Mouse (Mus musculus) megakaryocyte-erythroid progenitor cell, adult 5-6 weeks (primary cell): ENCODE results near the gene Abcb1b. TPM values are rescaled to one million over a fixed set of nuclear protein-coding genes. Genes with fewer than 3 reads are reported as not detected.

Experiments
- ATAC-seq: replicated peaks from 2 replicates; pipeline ENCODE4 v1.8.0; 2016; ENCODE audit warnings: mild to moderate bottlenecking, inconsistent platforms; ENCODE audit not compliant: severe bottlenecking, poor library complexity, low FRiP score, low TSS enrichment
- total RNA-seq, 2 experiments: library from RNA; stranded (forward) in 1 of 2; stranded (reverse) in 1 of 2; fragments of 200-1000, 215-1000 nt in 1 of 2; fragments of >200 nt in 1 of 2; fragmentation: Nextera tagmentation in 1 of 2; gene quantifications; 2 replicates each; pipeline ENCODE4 v1.2.3; 2014 to 2017

Gene Abcb1b
- total RNA-seq, 2 experiments from 2014 or later: 1.1 to 5.2 TPM

DNA sequence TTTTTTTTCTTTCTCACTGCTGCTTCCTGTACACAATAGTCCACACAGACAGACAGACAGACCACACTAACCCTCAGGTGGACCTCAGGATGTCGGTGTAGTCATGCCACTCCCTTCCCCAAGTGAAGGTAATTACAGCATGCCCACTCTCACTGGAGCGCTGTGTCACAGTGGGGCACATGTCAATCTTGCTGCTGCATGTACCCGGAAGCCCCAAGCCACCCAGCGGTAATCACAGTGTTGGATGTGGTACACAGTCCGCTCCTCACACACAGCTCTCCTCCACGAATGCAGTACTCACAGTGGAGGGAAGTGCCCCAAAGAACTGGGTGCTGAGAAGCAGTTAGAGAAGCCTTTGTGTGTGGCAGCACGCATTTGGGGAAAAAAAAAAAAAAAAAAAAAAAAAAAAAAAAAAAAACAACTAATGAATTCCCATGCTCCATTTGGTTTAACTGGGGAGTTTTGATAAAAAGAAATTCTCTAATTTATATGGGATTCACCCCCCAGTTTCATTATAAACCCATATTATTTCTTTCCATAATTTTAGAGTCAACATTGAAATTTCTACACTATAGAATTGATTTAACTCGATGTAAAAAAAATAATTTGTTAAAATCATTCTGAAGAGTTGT, 113.7 kb downstream of the Abcb1b start:
- peak; percentile 46 for ATAC-seq

Other genes starting within 250 kb of the Abcb1b start
- 0.10 TPM in 1 of 2 replicates, not detected in the other for gene Rundc3b, start 175.2 kb upstream of the Abcb1b start, total RNA-seq (2014; fragmentation: Nextera tagmentation)
- 1.2 TPM in 1 of 2 replicates, not detected in the other for gene Rundc3b, start 175.2 kb upstream of the Abcb1b start, total RNA-seq (2017)
- 0.59 TPM in 1 of 2 replicates, not detected in the other for gene Abcb1a, start 138.1 kb upstream of the Abcb1b start, total RNA-seq (2014; fragmentation: Nextera tagmentation)
- gene Abcb1a, start 138.1 kb upstream of the Abcb1b start, total RNA-seq (2017): 0.05 TPM in 1 of 2 replicates, not detected in the other
- gene Abcb4, start 95.6 kb downstream of the Abcb1b start, total RNA-seq (2014; fragmentation: Nextera tagmentation): 185 and 189 TPM in 2 replicates
- gene Abcb4, start 95.6 kb downstream of the Abcb1b start, total RNA-seq (2017): 259 and 303 TPM in 2 replicates
- 18.4 and 19.0 TPM in 2 replicates for gene Crot, start 199.2 kb downstream of the Abcb1b start, total RNA-seq (2014; fragmentation: Nextera tagmentation)
- 24.8 and 39.9 TPM in 2 replicates for gene Crot, start 199.2 kb downstream of the Abcb1b start, total RNA-seq (2017)